Mouse (Mus musculus): ENCODE data around the gene Pik3ca. TPM values are rescaled to one million over a fixed set of nuclear protein-coding genes. Genes with fewer than 3 reads are reported as not detected.

The Pik3ca gene
- polyA plus RNA-seq, 1 experiment = 23.1 TPM

DNA sequence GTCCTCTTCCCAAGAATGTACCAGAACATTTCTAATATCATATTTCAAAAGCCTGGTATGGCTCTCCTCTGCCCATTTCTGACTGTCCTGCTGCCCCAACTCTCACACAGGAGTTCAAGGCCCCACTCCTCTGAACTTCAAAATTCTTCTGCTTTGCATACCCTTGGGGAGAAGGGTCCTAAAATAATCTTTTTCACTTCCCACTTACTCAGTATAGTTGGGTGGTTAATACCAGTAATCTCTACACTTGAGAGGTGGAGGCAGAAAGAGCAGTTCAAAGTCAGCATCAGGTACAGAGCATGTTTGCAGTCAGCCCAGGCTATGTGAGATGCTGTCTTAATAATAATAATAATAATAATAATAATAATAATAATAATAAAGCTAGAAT lies 93.5 kb downstream of the Pik3ca start:
- TF ChIP-seq CTCF (IDR thresholded peaks at IDR 0.05; ENCODE audit: extremely low read depth, insufficient read depth, low read length) (no peak), POLR2A (IDR thresholded peaks at IDR 0.05; ENCODE audit: extremely low read depth, insufficient read depth, low read length) (no peak)
- Histone ChIP-seq H3K4me3 (ENCODE audit: insufficient read depth, low read length) (no peak overlapping the region), H3K4me1 (ENCODE audit: control insufficient read depth, insufficient read depth, low read length) (no peaks in the 10 kb centered on the region), H3K27ac (ENCODE audit: insufficient read depth, low read length) (no peak overlapping the region)

DNA sequence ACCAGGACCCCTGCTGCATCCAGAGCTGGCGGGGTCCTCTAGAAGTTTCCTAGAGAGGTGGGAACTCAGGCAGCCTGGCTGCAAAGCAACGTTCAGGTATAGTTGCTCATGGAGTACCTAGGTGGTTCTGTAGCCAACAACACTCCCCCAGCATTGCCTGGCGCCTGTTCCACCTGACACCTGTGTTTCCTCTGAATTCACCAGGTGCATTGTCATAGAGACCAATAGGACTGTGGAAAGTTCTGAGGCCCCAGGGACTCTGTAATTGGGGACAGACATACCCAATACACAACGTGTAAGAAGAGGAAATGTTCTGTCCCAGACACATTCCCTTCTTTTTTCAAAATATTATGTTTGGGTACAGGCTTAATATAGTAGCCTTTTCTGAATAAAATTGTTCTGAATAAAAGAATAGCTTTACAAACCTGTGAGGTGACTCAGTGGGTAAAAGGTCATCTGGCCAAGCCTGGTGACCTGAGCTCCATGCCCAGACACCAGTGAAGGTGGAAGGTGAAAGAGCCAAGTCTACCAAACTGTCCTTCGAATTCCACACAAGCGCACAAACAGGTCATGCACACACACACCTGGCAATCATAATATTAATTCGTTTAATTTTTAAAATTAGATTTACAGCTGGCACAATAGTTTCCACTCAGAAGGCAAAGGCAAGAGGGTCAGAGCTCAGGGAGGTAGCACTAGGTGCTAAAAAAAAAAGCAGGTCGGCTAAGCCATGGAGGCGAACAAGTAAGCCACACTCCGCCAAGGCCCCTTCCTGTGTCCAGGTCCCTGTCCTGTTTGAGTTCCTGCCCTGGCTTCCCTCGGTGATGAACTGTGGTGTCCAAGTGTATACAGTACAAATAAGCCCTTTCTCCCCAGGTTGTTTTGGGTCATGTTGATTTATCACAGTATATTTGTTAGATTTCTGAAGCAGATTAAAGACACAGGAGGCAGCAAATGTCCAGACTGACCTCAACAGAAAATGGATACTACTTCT lies 94.9 kb downstream of the Pik3ca start, which contains the start of gene Kcnmb3:
Gene Kcnmb3, minus strand, starts transcription at position 135 of the 994 bp plus-strand sequence.
- Histone ChIP-seq H3K27ac (ENCODE audit: insufficient read depth, low read length) (no peak within 1 kb of the TSS), H3K4me1 (ENCODE audit: control insufficient read depth, insufficient read depth, low read length) (no peaks in the 10 kb centered on the region), H3K4me3 (ENCODE audit: insufficient read depth, low read length) (no peak within 1 kb of the TSS)
- TF ChIP-seq CTCF (IDR thresholded peaks at IDR 0.05; ENCODE audit: extremely low read depth, insufficient read depth, low read length) (no peak), POLR2A (IDR thresholded peaks at IDR 0.05; ENCODE audit: extremely low read depth, insufficient read depth, low read length) (no peak)

DNA sequence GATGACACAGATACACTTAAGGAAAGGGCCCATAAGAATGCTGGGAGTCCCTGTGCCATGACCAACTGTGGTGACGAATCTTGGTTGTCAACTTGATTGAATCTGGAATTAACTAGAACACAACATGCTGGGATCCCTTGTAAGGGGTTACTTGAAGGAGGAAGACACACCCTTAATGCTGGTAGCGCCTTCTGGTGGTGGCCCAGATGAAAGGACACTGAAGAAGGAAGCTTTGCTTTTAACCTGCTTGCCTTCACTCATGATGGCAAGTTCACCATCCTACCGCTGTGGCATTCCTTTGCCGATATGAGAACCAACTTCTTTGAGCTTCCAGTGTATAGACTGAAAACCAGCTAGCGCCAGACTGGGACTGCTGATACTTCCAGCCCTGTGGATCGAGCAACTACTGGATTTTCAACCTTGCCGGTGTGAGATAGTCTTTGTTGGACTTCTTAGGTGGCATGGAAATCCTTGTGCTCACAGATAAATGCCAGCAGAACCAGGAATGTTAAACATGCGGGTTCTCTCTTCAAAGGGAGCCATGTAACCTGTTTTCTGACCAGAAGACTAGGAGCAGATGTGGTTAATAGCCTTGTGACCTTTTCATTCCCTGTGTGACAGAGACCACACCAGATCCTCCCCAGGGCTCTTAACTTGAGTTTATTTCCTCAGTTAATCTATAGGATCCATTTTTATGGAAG lies 97.1 kb downstream of the Pik3ca start:
- no peaks in the 10 kb centered on the region for H3K4me1 ChIP-seq (ENCODE audit: control insufficient read depth, insufficient read depth, low read length)
- H3K27ac ChIP-seq (ENCODE audit: insufficient read depth, low read length) = no peak overlapping the region
- H3K4me3 ChIP-seq (ENCODE audit: insufficient read depth, low read length) = no peak overlapping the region
- no peak for TF ChIP-seq CTCF (IDR thresholded peaks at IDR 0.05; ENCODE audit: extremely low read depth, insufficient read depth, low read length)
- TF ChIP-seq POLR2A (IDR thresholded peaks at IDR 0.05; ENCODE audit: extremely low read depth, insufficient read depth, low read length) = no peak

DNA sequence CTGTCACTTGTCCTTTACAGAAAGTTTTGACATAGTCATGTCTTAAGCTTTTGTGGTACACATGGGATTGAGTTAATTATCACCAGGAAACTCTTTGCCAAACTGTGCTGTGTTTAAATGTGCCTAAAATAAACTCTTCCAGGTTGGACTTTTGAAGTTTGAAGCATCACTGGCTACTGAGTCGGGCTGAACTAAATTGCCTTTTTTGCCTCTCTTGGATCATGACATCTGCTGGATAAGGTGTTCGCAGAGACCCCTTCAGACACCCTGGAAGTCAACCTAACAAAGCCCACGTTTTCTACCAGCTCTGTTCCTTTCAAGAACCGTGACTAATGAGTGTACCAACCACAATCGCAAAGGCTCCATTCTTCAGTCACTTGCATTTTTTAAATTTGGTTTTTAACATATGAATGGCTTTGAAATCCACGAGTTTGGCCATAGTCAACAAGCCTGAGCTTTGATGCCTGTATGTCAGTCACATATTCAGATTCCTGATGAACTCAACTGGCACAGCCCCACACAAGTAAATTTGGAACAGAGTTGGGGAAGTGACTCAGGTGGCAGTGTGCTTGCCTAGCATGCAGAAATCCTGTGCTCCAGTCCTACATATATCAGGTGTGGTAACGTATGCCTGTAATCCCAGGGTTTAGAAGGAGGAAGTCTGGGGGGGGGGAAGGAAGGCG lies 97.8 kb downstream of the Pik3ca start:
- no peaks in the 10 kb centered on the region for H3K4me1 ChIP-seq (ENCODE audit: control insufficient read depth, insufficient read depth, low read length)
- H3K4me3 ChIP-seq (ENCODE audit: insufficient read depth, low read length) = no peak overlapping the region
- TF ChIP-seq POLR2A (IDR thresholded peaks at IDR 0.05; ENCODE audit: extremely low read depth, insufficient read depth, low read length) = no peak
- no peak for TF ChIP-seq CTCF (IDR thresholded peaks at IDR 0.05; ENCODE audit: extremely low read depth, insufficient read depth, low read length)
- no peak overlapping the region for H3K27ac ChIP-seq (ENCODE audit: insufficient read depth, low read length)

DNA sequence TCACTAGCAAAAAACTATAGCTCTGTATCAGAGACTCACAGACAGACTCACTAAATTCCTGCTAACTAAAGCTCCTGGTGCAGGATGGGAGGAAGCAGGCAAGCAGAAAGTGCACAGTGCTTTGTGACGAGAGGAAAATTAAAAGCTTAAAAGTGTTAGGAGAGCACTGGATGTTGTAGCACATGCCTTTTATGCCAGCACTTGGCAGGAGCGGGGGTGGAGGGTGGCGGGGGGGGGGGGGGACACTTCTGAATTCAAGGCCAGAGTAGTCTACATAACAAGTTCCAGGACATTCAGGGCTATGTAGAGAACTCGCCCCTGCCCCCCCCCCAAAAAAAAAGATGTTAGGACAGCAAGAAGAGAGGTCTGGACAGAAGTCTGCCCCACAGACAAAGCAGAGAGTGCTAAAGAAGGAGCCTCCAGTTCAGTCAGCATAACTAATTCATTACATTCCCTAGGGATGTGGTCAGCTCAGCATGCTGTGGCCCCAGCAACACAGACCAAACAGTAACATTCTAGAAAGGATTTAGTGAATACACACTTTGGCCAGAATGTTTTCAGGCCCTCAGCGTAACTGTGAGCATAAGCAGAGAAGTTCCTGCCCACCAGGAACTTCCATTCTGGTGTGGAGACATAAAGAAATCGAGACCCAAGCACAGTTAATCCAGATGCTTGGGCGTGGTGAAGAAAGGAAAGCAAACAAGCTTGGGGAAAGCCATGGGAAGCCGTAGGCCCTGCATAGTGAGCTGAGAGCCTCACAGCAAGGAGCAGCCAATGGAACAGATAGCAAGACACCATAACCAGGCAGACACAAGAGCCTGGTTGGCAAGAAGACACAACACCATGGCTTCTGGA lies 98.6 kb downstream of the Pik3ca start:
- Histone ChIP-seq H3K4me3 (ENCODE audit: insufficient read depth, low read length) (no peak overlapping the region), H3K4me1 (ENCODE audit: control insufficient read depth, insufficient read depth, low read length) (no peaks in the 10 kb centered on the region), H3K27ac (ENCODE audit: insufficient read depth, low read length) (no peak overlapping the region)
- no peak for TF ChIP-seq POLR2A (IDR thresholded peaks at IDR 0.05; ENCODE audit: extremely low read depth, insufficient read depth, low read length)
- no peak for TF ChIP-seq CTCF (IDR thresholded peaks at IDR 0.05; ENCODE audit: extremely low read depth, insufficient read depth, low read length)

DNA sequence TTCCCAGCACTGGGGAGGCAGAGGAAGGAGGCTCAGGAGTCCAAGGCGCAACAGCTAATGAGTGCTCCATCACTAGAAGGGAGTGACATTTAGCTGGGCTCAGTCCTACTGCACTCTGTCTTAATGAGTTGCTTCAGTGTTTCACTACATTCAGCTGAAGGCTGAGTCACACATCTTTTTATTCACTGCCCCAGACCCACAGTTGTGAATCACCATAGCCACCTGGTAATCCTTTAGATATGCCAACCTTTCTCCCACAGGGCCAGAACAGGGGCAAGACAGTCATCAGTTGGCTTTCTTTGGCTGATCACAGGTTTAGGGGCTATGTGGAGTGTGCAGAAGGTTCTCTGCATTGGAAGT lies 99.2 kb downstream of the Pik3ca start:
- Histone ChIP-seq H3K4me3 (ENCODE audit: insufficient read depth, low read length) (no peak overlapping the region), H3K27ac (ENCODE audit: insufficient read depth, low read length) (no peak overlapping the region), H3K4me1 (ENCODE audit: control insufficient read depth, insufficient read depth, low read length) (no peaks in the 10 kb centered on the region)
- TF ChIP-seq POLR2A (IDR thresholded peaks at IDR 0.05; ENCODE audit: extremely low read depth, insufficient read depth, low read length) (no peak), CTCF (IDR thresholded peaks at IDR 0.05; ENCODE audit: extremely low read depth, insufficient read depth, low read length) (no peak)

DNA sequence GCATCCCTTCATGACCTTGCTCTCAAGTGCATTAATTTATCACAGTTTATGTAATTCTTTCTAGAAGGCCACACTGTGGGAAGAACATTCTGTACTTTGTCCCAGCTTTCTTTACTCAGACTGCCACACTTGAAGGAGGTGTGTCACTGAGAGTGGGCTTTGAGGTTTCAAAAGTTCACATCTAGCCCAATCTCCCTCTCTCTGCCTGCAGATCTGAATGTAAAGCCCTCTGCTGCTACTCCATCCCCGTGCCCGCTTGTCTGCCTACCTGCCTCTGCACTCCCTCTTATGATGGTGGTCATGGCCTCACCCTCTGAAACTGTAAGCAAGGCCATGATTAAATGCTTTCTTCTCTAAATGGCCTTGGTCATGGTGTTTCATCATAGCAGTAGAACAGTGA lies 102.9 kb downstream of the Pik3ca start:
- H3K4me1 ChIP-seq (ENCODE audit: control insufficient read depth, insufficient read depth, low read length) = no peaks in the 10 kb centered on the region
- no peak overlapping the region for H3K4me3 ChIP-seq (ENCODE audit: insufficient read depth, low read length)
- no peak for TF ChIP-seq CTCF (IDR thresholded peaks at IDR 0.05; ENCODE audit: extremely low read depth, insufficient read depth, low read length)
- no peak for TF ChIP-seq POLR2A (IDR thresholded peaks at IDR 0.05; ENCODE audit: extremely low read depth, insufficient read depth, low read length)
- no peak overlapping the region for H3K27ac ChIP-seq (ENCODE audit: insufficient read depth, low read length)

DNA sequence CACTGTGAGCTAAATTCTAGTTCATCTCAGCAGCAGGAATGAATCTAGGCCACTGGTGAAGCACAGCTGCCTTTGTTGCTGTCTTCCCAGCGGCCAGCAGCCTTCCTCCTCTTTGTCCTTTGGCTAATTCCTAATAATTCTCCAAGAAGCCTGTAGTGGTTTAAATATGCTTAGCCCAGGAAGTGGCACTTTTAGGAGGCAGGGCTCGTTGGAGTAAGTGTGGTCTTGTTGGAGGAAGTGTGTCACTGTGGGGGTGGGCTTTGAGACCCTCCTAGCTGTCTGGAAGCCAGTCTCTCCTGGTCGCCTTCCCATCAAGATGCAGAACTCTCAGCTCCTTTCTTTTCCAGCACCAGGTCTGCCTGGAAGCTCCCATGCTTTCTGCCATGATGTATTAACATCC lies 108.4 kb downstream of the Pik3ca start:
- TF ChIP-seq POLR2A (IDR thresholded peaks at IDR 0.05; ENCODE audit: extremely low read depth, insufficient read depth, low read length) = no peak
- no peak for TF ChIP-seq CTCF (IDR thresholded peaks at IDR 0.05; ENCODE audit: extremely low read depth, insufficient read depth, low read length)
- H3K4me3 ChIP-seq (ENCODE audit: insufficient read depth, low read length) = no peak overlapping the region
- no peak overlapping the region for H3K27ac ChIP-seq (ENCODE audit: insufficient read depth, low read length)
- peaks cover 2% of the 10 kb centered on the region; the same call in 1 of the 2 replicates for H3K4me1 ChIP-seq (ENCODE audit: control insufficient read depth, insufficient read depth, low read length)
